Mouse (Mus musculus) gastrocnemius, adult 2 months (tissue): ENCODE results near the gene Ctsw. TPM values are rescaled to one million over a fixed set of nuclear protein-coding genes. Genes with fewer than 3 reads are reported as not detected.

Experiments used
- DNase-seq: peaks from one replicate; pipeline ENCODE4 v3.0.0; 2022
- H3K27ac ChIP-seq: fragments of 200-600 bp; 2 replicates; pipeline ENCODE4 v1.8.1; 2022; ENCODE audit warnings: mild to moderate bottlenecking
- H3K4me3 ChIP-seq: fragments of 200-600 bp; 2 replicates; pipeline ENCODE4 v1.8.1; 2022; ENCODE audit warnings: mild to moderate bottlenecking, moderate library complexity
- CTCF ChIP-seq: fragments of 200-600 bp; IDR thresholded peaks from 2 replicates; pipeline ENCODE4 v1.8.1; 2022; ENCODE audit warnings: antibody characterized with exemption, mild to moderate bottlenecking, moderate library complexity
- intact Hi-C: fragments of 180-260 bp; cut with DNase I; formaldehyde crosslinking; loops from one replicate; pipeline ENCODE4 v1.15.1; 2025
- total RNA-seq, 2 experiments: library from RNA; stranded (reverse); gene quantifications; 2 replicates each; pipeline ENCODE4 v1.2.3; 2021

The Ctsw gene
- total RNA-seq, 2 experiments from 2014 or later = not detected

DNA sequence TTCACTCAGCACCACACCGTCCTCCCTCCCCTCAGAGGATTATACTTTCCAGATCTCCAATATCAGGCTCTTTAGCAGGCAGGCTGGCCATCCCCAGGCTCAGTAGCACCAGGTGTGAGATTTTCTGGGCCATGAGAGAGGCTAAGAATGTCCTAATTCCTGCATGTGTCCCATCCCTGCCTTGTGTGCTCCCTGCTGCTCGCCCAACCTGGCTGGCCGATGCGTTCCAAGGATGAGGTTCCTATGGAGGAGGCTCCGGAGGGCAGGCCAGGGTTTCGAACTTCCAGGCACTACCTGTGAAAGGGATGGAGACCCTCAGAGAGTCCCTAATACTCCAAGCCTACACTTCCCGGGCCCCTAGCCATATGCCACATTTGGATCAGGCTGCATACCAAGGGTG is 17.5 kb upstream of the Ctsw start:
- intact Hi-C loops = loop anchor here (2.0 to 5.0 kb wide), 2 partner anchors 23 to 79 kb away; no protein-coding TSS in a partner anchor
- no peak for DNase-seq
- H3K4me3 ChIP-seq = no peak overlapping the region
- no peak overlapping the region for H3K27ac ChIP-seq
- TF ChIP-seq CTCF = no peak

DNA sequence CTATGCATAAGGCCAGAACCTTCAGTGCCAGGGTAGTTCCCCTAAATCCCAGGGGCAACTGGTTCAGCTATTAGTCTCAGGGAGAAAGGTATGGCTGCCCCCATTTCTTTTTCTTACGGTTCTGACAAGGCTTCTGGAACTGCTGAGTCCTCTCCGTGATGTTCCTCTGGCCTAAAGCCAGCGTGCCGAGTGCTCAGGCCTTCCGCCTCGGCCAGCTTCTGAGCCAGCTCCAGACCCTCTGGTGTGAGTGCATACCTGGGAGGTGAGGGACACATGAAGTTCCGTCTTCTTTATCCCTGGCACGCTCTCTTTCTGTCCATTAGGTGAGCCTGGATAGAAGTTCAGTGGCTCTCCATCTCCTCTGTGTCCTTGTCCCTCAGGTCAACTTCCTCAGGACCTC is 17.1 kb upstream of the Ctsw start:
- DNase-seq = no peak
- intact Hi-C loops = loop anchor here (5.0 kb wide), 1 partner anchor 78 kb away; no protein-coding TSS in a partner anchor

DNA sequence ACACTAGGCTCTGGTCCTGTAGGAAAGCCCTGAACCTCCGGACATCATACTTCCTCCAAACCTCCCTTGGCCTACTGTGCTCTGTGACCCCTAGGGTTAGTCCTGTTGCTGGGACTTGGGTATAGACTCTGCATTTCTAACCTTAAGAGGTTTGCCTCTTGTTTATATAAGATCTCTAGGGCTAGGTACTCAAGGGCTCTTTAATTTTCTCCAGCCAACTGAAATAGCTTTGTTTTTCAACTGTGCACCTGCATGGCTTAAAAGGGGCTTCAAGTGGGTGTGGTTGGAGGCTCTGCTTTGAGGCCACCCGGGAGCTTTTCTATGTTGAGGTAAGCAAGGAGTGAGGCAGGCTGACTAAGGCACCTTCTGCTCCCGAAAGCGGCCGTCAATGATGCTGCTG is 16.2 kb upstream of the Ctsw start:
- H3K4me3 ChIP-seq = no peak overlapping the region
- no peak for DNase-seq
- H3K27ac ChIP-seq = no peak overlapping the region
- intact Hi-C loops = no loop called here
- no peak for TF ChIP-seq CTCF

More for the DNA sequence above, 17.1 kb upstream of the Ctsw start:
- TF ChIP-seq CTCF = no peak
- Histone ChIP-seq H3K4me3 (no peak overlapping the region), H3K27ac (no peak overlapping the region)

DNA sequence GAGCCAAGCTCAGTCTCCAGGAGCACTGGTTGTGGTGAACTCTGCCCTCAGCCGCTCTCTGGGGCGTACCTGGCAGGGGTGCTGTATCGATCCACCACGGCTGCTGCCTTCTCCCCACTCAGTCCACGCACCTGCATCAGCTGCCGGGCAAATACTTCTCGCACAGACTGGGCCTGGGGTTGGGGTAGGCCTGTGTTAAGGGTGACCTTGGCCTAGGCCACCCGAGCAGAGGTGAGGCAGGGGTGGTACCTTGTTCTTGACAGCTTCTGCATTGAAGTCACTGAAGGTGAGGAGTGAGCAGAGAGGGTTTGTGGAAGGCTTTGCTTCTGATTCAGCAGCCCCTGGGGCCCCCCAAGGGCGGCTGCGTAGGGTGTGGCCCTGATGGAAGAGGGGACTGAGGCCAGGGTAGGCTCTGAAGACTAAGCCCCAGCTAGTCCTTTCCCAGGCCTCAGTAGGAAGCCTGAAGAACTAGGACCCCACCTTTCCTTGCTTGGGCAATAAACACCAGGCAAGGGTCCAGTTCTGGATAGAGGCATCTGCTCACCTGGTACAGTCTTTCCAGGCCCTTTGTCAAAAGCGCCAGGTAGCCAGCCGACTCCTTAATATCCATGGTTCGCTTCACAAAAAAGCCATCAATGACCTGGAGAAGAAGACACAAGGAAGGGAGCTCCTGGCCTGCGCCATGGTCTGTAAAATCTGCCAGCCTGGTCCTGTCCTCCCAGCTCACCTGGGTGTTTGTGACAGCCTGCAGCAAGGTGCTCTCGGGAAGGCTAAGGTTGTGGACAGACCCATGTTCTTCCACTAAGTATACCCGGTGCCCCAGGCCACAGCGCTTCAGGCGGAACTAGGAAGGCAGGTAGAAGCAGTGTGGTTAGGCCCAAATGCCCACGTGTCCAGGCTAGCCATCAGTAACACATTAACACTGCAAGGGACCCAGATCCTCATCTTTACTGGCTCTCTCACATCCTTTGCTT is 15.4 kb upstream of the Ctsw start:
- H3K27ac ChIP-seq = no peak overlapping the region
- no peak for TF ChIP-seq CTCF
- DNase-seq = no peak
- intact Hi-C loops = no loop called here
- no peak overlapping the region for H3K4me3 ChIP-seq

DNA sequence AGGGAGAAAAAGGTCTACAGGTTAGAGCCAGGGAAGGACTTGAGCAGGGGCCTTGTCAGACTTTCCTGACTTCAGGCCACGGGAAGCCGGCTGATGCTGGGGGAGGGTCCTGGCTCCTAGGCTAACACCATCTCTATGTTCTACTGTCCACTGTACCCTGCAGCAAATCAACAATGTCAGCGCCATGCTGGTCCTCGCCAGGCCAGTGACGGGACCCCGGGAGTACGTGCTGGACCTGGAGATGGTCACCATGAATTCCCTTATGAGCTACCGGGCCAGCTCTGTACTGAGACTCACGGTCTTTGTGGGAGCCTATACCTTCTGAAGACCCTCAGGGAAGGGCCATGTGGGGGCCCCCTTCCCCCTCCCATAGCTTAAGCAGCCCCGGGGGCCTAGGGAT is 13.1 kb upstream of the Ctsw start:
- intact Hi-C loops = no loop called here
- Histone ChIP-seq H3K27ac (no peak overlapping the region), H3K4me3 (no peak overlapping the region)
- no peak for TF ChIP-seq CTCF
- no peak for DNase-seq

DNA sequence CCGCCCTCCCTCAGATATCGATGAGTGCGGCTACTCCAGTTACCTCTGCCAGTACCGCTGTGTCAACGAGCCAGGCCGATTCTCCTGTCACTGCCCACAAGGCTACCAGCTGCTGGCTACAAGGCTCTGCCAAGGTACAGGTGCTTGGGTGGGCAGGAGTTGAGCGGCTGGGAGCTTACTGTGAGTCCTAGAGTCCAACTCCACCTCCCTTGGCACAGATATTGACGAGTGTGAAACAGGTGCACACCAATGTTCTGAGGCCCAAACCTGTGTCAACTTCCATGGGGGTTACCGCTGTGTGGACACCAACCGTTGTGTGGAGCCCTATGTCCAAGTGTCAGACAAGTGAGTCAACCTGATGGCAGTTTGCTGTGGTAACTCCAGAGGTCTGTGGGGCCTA is 11.7 kb upstream of the Ctsw start:
- Histone ChIP-seq H3K4me3 (no peak overlapping the region), H3K27ac (no peak overlapping the region)
- intact Hi-C loops = no loop called here
- DNase-seq = no peak
- no peak for TF ChIP-seq CTCF

DNA sequence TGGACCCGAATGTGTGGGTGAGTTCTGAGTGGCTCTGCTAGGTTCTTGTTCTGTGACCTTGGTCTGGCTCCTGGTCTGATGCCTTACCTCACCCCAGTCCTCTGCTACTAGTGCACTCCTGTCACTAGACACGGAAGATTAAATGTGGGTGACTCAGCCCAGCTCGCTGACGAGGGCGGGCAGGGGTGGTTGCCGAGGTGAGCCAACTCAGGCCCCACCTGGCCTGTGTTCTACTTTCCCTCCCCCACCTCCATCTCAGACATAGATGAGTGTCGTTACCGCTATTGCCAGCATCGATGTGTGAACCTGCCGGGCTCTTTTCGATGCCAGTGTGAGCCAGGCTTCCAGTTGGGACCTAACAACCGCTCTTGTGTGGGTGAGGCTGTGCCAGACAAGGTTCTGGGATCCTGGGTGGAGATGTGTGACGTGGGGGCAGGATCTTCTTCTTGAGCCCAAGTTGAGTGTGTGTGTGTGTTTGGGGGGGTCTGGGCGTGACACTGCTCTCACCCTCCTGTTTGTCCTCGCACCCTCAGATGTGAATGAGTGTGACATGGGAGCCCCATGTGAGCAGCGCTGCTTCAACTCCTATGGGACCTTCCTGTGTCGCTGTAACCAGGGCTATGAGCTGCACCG is 9.5 kb upstream of the Ctsw start:
- intact Hi-C loops = no loop called here

DNA sequence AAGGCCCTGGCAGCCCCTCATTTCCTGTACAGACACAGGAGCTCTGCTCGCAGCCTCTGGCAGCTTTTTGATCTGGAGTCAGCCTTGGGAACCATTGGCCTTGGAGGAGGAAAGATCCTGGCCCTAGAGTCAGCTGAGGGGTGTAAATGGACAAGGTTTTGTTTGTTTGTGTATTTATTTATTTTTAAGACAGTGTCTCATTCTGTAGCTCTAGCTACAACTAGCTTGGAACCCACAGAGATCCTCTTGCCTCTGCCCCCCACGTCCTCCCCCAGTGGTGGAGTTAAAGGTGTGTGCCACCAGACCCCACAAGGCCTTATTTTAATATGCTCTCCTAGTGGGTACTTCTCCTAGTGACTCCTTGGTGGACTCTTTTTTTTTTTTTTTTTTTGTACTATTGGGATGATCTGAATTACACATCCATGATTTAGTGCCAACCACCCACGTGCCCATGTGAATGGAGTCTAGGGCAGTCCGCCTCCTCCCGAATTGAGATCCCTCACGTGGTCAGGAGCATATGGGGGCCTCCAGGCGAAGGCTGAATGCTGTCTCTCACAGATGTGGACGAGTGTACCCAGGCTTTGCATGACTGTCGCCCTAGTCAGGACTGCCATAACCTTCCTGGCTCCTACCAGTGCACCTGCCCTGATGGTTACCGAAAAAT is 8.8 kb upstream of the Ctsw start:
- no peak for DNase-seq
- intact Hi-C loops = no loop called here

More for the DNA sequence above, 9.5 kb upstream of the Ctsw start:
- no peak for DNase-seq
- TF ChIP-seq CTCF = no peak
- no peak overlapping the region for H3K4me3 ChIP-seq
- 0 out of 2 replicates have a peak overlapping the region, but pooled peaks have one; percentile 8 for H3K27ac ChIP-seq

DNA sequence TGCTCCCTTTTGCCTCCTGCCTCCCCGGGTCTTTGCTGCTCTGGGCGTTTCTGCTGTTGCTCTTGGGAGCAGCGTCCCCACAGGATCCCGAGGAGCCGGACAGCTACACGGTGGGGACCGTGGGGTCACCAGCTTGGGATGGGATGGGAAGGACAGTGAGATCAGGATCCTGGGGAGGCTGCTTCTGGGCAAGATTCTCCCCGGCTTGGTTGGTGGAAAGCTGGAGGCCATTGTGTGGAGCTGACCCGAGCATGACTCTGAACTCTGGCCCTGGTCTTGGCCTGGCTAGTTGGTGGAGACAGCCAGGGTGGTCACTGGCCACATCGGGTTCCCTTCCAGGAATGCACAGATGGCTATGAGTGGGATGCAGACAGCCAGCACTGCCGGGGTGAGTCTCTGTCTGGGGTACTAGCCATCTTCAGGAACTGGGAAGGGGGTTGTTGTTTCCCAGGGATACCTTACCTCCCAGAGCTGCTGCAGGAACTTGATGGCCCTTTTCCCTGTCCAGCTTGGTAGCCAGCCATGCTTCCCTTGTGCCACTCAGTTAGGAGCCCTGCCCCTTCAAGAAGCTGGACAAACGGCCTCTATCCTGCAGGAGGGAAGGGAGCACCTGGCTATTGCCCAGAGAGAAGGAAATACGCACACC is 6.9 kb upstream of the Ctsw start:
- no peak for TF ChIP-seq CTCF
- intact Hi-C loops = no loop called here
- H3K4me3 ChIP-seq = peak overlapping the region; percentile 78
- peak overlapping the region; percentile 80 for H3K27ac ChIP-seq
- peak; percentile 35 for DNase-seq

More for the DNA sequence above, 8.8 kb upstream of the Ctsw start:
- no peak for TF ChIP-seq CTCF
- Histone ChIP-seq H3K27ac (no peak overlapping the region), H3K4me3 (no peak overlapping the region)

DNA sequence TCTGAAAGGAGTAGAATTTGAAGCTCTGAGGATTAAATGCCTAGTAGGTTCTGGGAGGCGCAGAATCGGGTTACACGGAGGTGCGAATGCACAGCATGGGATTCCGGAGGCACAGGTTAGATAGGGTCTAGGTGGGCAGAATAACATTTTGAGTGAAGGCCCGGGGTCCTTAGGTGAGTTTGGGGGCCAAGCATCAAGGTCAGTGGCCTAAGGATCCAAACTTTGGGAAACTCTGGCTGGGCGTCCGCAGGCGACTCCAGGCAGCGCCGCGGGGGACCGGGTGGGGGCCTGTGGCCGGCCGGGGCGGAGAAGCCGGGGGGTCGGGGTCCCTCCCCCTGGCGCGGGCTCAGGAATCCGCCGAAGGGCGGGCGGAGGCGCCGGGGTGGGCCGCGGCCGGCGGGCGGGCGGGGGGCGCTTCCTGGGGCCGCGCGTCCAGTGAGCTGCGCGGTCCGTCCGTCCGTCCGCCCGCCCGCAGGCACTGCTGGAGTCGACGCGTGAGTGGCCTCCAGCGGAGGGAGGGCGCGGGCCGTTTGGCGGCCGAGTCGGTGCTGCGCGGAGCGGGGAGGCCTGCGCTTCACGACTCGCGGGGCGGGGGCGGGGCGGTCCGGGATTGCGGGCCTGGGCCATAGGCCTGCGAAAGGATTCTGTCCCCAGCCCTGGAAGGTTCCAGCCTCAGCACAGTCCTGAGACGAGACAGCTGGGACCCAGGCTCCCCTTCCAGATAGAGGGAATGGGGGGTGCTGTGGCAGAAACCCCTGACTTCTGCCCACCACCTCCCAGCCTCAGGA is 6.2 kb upstream of the Ctsw start:
- no peak for TF ChIP-seq CTCF
- Histone ChIP-seq H3K27ac (peak overlapping the region; percentile 80), H3K4me3 (peak overlapping the region; percentile 78)
- peak; percentile 79 for DNase-seq
- intact Hi-C loops = no loop called here

DNA sequence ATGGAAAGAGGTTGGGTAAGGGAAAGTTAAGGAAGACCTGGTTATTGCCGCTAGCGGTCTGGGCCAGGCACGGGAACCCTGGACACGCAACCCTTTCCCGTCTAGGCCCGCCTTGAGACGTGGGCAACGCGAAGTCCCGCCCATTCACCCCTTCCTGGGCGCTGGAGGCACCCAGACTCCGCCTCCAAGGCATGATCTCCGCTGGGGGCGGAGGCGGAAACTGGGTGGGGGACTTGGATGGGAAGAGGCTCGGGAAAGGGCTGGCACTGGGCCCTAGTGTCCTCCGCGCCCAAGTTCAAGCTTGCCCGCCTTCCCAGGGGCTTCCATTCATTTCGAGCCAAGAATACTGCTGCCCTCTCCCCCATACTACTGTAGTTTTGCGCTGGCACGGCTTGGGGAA is 5.4 kb upstream of the Ctsw start, which contains the start of gene Efemp2:
Gene Efemp2 (plus strand): TSS at position 235 of the 400 bp plus-strand sequence.
- H3K4me3 ChIP-seq = peak within 1 kb of the TSS; percentile 78
- intact Hi-C loops = no loop called here
- peak; percentile 88 for DNase-seq
- peak within 1 kb of the TSS; percentile 80 for H3K27ac ChIP-seq
- no peak for TF ChIP-seq CTCF
